Mouse (Mus musculus): ENCODE measurements at regions not wholly inside any gene's neighbourhood (a gene's known extent, or its start where the extent isn't known, plus 50 kb on each side); places are given as distances from the start of the nearest gene placed in this dataset.

DNA sequence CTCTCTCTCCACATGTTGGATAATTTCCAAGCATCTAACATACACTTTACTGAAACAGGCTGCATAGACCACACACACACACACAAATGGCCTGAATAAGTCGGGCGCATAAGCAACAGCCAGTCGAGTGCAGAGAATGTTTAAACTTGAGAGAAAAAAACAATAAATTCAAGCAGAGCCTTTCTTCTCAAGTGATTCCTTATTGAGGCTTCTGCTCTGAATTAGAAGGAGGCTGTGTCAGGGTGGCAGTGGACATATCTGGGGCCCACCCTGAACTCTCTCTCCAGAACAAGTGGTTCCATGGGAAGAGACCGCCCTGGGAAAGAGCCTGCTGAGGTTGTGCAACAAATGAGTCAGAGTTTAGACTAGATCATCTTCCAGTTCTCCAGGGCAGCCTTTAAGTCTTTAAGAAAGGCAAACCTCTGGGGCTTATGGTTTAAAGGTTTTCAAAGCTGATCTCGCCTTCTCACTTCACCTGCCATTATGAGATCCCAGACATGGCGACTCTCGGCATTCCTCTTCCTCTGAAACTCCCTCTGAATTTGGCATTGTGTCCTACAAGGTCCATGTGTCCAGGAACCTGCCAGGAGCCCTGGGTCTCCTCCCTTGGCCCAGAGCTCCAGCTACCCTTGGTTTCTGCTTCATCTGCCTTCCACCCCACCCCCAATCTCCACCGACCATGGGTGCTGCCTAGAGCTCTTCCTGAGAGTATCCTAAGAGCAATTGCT is 445.3 kb downstream of the Wdr11 start:
- H3K4me3 ChIP-seq (replicated peaks), result no peak overlapping the region
- no peak overlapping the region for H3K4me2 ChIP-seq (replicated peaks)
- peak; percentile 69 for ATAC-seq
- no peak overlapping the region for H3K9ac ChIP-seq
- peaks cover 3% of the 10 kb centered on the region; the same call in 1 of the 2 replicates for H3K9me3 ChIP-seq
- no peaks in the 10 kb centered on the region for H3K36me3 ChIP-seq
- WGBS, result 50% methylated on average over 8 of the region's 8 CpGs
- H3K4me1 ChIP-seq (replicated peaks), result peaks cover 26% of the 10 kb centered on the region
- peak overlapping the region; percentile 80 for H3K27ac ChIP-seq
- H3K27me3 ChIP-seq (replicated peaks), result no peaks in the 10 kb centered on the region

DNA sequence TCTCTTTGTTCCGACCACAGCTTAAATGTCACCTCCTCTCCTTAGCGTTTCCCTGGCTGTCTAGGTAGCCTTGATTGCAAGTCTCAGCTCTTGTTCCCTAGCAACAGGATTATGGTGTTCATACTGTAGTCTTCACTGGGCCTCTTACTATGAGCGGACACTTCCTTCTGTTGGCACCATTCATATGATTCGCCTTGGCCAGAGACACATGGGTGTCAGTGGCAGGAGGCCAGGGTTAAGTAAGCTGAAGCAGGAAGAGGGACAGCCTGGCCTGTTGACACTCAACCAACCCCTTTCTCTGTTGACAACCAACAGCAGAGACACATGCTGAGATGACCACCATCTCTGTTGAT is 445.9 kb downstream of the Wdr11 start:
- peaks cover 29% of the 10 kb centered on the region for H3K4me1 ChIP-seq (replicated peaks)
- H3K4me3 ChIP-seq (replicated peaks), result no peak overlapping the region
- ATAC-seq, result no peak
- peaks cover 3% of the 10 kb centered on the region; the same call in 1 of the 2 replicates for H3K9me3 ChIP-seq
- 63% methylated on average over 4 of the region's 4 CpGs for WGBS
- peak overlapping the region; percentile 80 for H3K27ac ChIP-seq
- H3K36me3 ChIP-seq, result no peaks in the 10 kb centered on the region
- no peak overlapping the region for H3K4me2 ChIP-seq (replicated peaks)
- no peak overlapping the region for H3K9ac ChIP-seq
- H3K27me3 ChIP-seq (replicated peaks), result no peaks in the 10 kb centered on the region

DNA sequence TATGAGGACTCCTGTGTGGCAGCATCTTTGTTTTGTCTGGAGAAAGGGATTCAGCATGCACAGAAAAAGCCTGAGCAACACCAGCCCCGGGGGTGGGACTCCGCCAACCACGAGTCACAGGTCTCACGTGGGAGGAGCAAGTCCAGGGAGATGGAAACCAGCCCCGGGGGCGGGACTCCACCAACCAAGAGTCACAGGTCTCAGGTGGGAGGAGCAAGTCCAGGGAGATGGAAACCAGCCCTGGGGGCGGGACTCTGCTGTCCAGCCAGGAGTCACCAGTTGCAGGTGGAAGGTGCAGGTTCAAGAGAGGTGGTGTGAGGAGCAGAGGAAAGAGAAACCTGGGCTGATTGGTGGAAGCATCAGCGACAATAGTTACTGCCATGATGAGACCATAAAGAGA is 448.9 kb downstream of the Wdr11 start:
- no peaks in the 10 kb centered on the region for H3K36me3 ChIP-seq
- 73% methylated on average over 8 of the region's 8 CpGs for WGBS
- H3K4me1 ChIP-seq (replicated peaks), result peaks cover 42% of the 10 kb centered on the region
- no peak overlapping the region for H3K27ac ChIP-seq
- peaks cover 3% of the 10 kb centered on the region; the same call in 1 of the 2 replicates for H3K9me3 ChIP-seq
- H3K4me2 ChIP-seq (replicated peaks), result no peak overlapping the region
- H3K4me3 ChIP-seq (replicated peaks), result no peak overlapping the region
- peak; percentile 25; the same call in 1 of the 2 replicates for ATAC-seq
- H3K27me3 ChIP-seq (replicated peaks), result no peaks in the 10 kb centered on the region
- H3K9ac ChIP-seq, result no peak overlapping the region

DNA sequence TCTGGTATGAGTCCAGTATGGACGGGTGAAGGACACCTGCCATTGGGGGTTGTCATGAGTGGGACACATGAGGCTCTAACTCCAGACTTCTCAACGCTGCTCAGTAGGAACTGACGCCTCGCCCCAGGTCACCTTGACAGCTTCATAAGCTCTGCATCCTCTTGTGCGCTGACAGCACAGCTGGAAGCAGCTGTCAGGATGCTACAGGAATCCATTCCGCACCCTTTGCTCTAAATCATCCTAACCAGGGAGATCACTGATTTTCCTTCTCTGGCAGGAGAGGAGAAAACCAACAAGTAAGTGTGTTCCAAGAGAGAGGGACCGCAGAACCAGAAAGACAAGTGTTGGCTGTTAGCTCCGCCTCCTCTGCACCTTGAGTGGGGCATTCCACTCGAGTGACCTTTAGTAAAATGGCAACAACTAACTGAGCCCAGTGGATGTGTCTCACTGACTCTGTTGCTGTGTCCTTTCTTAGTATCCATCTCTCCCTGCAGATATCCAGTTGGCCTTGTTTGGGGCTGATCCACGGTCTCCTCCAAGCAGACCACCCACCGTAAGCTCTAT is 449.8 kb downstream of the Wdr11 start:
- no peak overlapping the region for H3K4me3 ChIP-seq (replicated peaks)
- peak overlapping the region; percentile 8; the same call in 1 of the 2 replicates for H3K27ac ChIP-seq
- no peak overlapping the region for H3K4me2 ChIP-seq (replicated peaks)
- peaks cover 3% of the 10 kb centered on the region; the same call in 1 of the 2 replicates for H3K9me3 ChIP-seq
- no peaks in the 10 kb centered on the region for H3K36me3 ChIP-seq
- H3K27me3 ChIP-seq (replicated peaks), result no peaks in the 10 kb centered on the region
- WGBS, result 65% methylated on average over 11 of the region's 11 CpGs
- peaks cover 38% of the 10 kb centered on the region for H3K4me1 ChIP-seq (replicated peaks)
- no peak for ATAC-seq
- H3K9ac ChIP-seq, result no peak overlapping the region

DNA sequence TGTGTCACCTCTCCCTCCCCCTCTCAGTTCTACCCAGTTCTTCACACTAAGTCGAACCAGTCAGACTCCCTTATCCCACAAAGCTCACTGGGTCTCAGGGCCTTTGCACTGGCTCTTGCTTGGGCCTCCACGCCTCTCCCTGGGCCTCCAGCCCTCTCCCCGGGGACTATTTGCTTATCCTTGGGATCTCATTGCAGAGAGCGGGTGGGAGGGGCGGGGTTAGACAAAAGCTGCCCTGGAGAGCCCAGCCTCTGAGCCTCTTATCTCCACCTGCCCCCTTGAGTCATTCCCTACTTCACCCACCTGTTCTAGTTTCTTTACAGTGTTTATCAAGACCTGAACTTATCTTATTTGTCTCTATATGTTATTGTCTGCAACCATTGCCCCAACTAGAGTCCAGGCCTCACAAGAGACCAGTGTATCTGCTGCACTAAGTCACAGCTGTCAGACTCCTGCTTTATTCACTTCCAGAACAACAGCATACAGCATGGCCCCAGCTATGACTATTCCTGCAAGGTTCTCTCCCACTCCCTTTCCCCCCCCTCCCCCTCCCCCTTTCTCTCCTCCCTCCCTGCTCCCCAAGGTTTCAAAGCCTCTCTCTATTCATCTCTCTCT is 450.7 kb downstream of the Wdr11 start:
- peak overlapping the region; percentile 8 for H3K27ac ChIP-seq
- peak; percentile 82 for ATAC-seq
- H3K9ac ChIP-seq, result no peak overlapping the region
- H3K4me3 ChIP-seq (replicated peaks), result no peak overlapping the region
- H3K27me3 ChIP-seq (replicated peaks), result no peaks in the 10 kb centered on the region
- no peak overlapping the region for H3K4me2 ChIP-seq (replicated peaks)
- peaks cover 3% of the 10 kb centered on the region; the same call in 1 of the 2 replicates for H3K9me3 ChIP-seq
- peaks cover 34% of the 10 kb centered on the region for H3K4me1 ChIP-seq (replicated peaks)
- WGBS, result 37% methylated on average over 5 of the region's 5 CpGs
- no peaks in the 10 kb centered on the region for H3K36me3 ChIP-seq

DNA sequence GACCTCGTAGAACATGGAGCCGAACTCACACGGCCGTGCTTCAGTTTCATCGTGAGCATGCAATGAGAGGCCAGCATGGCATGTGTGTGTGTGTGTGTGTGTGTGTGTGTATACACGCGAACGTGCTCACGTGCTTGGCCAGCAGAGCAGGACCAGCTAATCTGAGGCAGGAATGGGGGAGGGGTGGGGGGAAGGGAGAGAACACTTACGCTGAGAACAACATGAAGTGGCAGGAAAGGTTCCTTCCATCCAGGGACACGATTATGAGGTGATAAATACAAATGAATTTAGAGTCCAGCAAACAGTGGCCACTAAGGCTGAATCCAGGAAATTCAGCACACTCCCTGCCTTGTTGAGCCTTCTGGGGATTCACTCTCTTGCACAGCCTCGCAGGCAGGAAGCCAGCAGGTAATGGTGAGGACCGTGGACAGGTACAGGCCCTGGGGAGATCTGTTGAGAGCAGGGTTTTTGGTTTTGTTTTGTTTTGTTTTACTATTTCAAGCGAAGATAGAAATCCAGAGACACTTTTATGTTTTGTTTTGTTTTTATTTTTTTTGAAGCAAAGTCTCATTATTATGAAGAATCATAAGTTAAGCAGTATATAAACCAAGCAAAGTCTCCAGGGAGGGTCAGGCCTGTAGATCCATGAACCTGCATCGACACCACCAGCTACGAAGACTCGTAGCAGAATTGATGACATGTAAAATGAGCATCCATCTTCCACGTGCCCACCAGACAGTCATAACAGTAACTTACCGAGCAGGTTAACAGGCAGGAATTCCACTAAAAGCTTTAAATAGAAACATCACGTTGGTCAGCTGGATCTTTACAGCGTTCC is 452.0 kb downstream of the Wdr11 start:
- H3K4me2 ChIP-seq (replicated peaks), result no peak overlapping the region
- WGBS, result 35% methylated on average over 21 of the region's 21 CpGs
- peaks cover 31% of the 10 kb centered on the region for H3K4me1 ChIP-seq (replicated peaks)
- peaks cover 3% of the 10 kb centered on the region; the same call in 1 of the 2 replicates for H3K9me3 ChIP-seq
- H3K27ac ChIP-seq, result peak overlapping the region; percentile 45
- H3K4me3 ChIP-seq (replicated peaks), result no peak overlapping the region
- H3K27me3 ChIP-seq (replicated peaks), result no peaks in the 10 kb centered on the region
- no peaks in the 10 kb centered on the region for H3K36me3 ChIP-seq
- no peak for ATAC-seq
- H3K9ac ChIP-seq, result no peak overlapping the region

DNA sequence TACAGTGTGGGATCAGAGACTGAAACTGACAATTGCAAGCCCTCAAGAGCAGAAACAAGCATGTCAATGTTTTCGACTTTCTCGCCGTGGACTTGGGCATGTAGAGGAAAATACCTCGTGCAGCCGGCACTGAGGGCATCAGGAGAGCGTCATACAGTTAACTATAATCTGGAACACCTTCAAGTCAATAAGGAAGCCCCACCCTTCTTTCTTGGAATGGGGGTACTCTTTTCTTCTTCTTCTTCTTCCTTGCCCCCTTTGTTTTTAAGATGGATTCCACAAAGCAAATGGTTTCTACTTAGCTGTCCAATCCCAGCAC is 452.5 kb downstream of the Wdr11 start:
- WGBS, result 45% methylated on average over 6 of the region's 6 CpGs
- Histone ChIP-seq H3K27ac (no peak overlapping the region), H3K4me1 (replicated peaks) (peaks cover 31% of the 10 kb centered on the region), H3K36me3 (no peaks in the 10 kb centered on the region), H3K27me3 (replicated peaks) (no peaks in the 10 kb centered on the region), H3K9me3 (peaks cover 2% of the 10 kb centered on the region; the same call in 1 of the 2 replicates), H3K4me3 (replicated peaks) (no peak overlapping the region), H3K4me2 (replicated peaks) (no peak overlapping the region), H3K9ac (no peak overlapping the region)
- no peak for ATAC-seq

DNA sequence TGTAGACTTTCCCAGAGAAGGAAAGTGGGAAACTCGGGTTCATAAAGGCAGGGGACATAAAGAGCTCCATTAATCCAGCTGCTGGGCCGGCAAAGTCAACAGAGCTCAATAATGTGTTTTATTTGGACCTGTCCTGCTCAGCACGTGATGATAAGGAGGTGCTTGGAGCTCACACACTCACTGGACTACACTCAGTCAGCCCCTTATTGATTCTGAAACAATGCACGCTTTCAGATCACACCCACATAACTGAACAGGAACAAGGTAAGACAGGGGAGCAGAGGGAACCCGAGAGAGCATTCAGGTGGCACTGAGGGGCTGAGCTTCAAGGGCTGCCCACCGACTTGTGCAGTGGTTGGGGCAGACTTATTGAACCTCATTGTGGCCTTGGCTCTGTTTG is 452.9 kb downstream of the Wdr11 start:
- WGBS, result 46% methylated on average over 6 of the region's 6 CpGs
- H3K27ac ChIP-seq, result peak overlapping the region; percentile 32; the same call in 1 of the 2 replicates
- no peaks in the 10 kb centered on the region for H3K9me3 ChIP-seq
- no peak overlapping the region for H3K4me2 ChIP-seq (replicated peaks)
- H3K27me3 ChIP-seq (replicated peaks), result no peaks in the 10 kb centered on the region
- no peak overlapping the region for H3K4me3 ChIP-seq (replicated peaks)
- H3K36me3 ChIP-seq, result no peaks in the 10 kb centered on the region
- peaks cover 31% of the 10 kb centered on the region for H3K4me1 ChIP-seq (replicated peaks)
- H3K9ac ChIP-seq, result no peak overlapping the region
- ATAC-seq, result peak; percentile 48

DNA sequence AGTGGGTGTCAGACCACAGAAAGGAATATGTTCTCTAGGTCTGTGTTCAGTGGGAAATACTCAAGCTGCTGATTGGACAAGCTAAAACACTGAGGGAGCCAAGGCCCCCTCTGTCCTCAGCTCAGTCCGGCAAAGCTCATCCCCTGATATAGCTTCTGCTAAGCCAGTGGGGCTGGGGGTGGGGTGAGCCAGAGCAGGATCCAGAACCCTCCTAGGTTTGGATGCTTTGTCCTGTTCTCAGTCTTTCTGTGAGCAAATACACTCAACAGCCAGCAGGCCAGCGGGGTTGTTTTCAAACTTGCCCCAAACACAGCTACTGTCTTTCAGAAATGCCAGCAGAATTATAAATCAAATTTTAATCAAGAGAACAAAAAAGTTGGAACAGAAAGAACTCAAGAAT is 454.4 kb downstream of the Wdr11 start:
- no peak for ATAC-seq
- Histone ChIP-seq H3K27ac (no peak overlapping the region), H3K4me2 (replicated peaks) (no peak overlapping the region), H3K9ac (no peak overlapping the region), H3K27me3 (replicated peaks) (no peaks in the 10 kb centered on the region), H3K9me3 (no peaks in the 10 kb centered on the region), H3K4me1 (replicated peaks) (peaks cover 26% of the 10 kb centered on the region), H3K36me3 (no peaks in the 10 kb centered on the region), H3K4me3 (replicated peaks) (no peak overlapping the region)
- 60% methylated on average over 2 of the region's 2 CpGs for WGBS

DNA sequence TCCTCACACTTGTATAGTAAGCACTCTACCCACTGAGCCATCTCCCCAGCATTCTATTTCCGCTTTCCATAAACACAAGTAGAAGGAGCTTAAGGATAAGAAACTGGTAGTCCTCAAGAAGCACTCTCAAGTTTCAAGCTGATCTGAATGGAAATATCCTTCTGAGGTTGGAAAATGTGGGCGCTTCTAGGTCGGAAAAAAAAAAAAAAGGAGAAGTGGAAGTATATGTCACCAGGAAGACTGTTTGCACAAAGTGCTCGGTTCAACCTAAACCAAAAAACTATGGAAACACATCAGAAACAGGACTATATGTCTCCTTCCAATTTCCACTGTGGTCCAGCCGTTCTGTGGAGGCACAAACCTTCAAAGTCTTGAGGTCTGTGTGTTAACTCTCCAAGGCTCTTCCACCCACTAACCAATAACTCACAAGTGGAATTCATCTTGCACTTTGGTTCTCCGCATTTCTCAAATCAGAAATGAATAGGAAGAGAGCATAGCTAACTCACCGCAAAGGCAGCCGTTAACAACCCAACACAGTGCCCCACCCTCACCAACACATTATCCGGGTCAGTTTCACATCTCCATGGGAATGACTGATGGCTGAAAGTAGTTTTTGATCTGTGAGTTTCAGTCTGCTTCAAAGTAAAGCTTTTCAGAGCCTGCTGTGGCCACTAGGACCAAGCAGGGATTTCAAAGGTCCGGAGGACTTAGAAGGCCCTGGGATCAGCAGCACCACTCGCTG is 455.8 kb downstream of the Wdr11 start:
- Histone ChIP-seq H3K4me3 (replicated peaks) (no peak overlapping the region), H3K4me1 (replicated peaks) (peaks cover 15% of the 10 kb centered on the region), H3K9ac (no peak overlapping the region), H3K36me3 (no peaks in the 10 kb centered on the region), H3K27ac (no peak overlapping the region; the same call in 1 of the 2 replicates), H3K4me2 (replicated peaks) (no peak overlapping the region), H3K9me3 (no peaks in the 10 kb centered on the region), H3K27me3 (replicated peaks) (no peaks in the 10 kb centered on the region)
- no peak for ATAC-seq
- WGBS, result 77% methylated on average over 11 of the region's 11 CpGs

DNA sequence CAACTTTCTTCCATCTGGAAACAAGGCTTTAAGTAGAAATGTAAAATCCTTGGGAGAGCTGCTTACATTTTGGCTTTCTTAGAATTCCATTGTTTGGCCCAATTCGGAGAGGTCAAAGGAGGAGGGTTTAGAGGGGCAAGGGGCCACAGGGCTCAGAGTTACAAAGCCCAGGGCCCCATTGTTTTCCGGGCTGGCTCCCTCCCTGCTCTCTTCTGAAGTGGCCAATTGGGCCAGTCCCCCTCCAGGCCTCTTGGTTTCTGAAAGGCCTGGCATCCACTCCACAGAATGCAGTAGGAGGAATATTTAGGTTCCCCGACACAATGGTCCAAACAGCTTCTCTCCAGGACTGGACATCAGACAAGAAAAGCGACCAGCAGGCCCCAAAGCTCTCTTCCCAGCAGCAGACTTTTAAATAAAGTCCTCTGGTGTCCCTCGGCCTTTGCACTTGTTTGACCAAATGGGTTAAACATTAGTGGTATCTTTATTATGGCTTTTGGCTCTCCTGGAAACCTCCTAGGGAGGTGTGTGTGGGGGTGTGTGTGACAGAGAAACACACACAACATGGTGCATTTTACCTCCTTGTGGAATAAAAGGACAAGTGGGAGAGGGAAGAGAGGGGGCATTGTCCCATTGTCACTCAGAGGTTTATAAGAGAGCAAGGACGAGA is 456.6 kb downstream of the Wdr11 start:
- WGBS, result 50% methylated on average over 6 of the region's 6 CpGs
- no peak for ATAC-seq
- Histone ChIP-seq H3K4me1 (replicated peaks) (peaks cover 15% of the 10 kb centered on the region), H3K27me3 (replicated peaks) (no peaks in the 10 kb centered on the region), H3K9me3 (no peaks in the 10 kb centered on the region), H3K4me2 (replicated peaks) (no peak overlapping the region), H3K27ac (no peak overlapping the region), H3K9ac (no peak overlapping the region), H3K36me3 (no peaks in the 10 kb centered on the region), H3K4me3 (replicated peaks) (no peak overlapping the region)
